Mouse (Mus musculus): ENCODE measurements around the gene Brpf1. TPM values are rescaled to one million over a fixed set of nuclear protein-coding genes. Genes with fewer than 3 reads are reported as not detected.

Gene Brpf1
- polyA plus RNA-seq (2014; fragmentation: Illumina TruSeq; extraction: RNeasy Lipid Tissue Mini Kit (QIAGEN cat#74804); ENCODE audit: low read depth, low replicate concordance) = 11.4 TPM

DNA sequence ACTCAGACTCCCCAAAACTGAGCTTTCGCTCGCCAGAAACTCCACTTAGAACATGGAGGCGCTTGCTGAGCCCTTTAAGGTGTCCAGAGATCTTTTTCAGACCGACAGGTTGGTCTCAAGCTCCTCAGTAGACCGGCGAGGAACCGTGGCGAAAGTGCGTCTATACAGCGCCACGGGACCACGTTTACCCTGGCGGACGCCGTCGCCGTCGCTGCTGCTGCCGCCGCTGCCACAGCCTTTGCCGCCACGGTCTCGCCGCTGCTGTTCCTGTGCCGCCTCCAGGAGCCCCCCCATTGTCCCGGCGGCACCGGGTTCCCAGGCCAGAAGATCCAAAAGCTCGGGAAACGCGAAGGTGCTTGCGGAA, at the start of gene Brpf1:
Brpf1 (plus strand) TSS at position 152 of the 364 bp plus-strand sequence.

DNA sequence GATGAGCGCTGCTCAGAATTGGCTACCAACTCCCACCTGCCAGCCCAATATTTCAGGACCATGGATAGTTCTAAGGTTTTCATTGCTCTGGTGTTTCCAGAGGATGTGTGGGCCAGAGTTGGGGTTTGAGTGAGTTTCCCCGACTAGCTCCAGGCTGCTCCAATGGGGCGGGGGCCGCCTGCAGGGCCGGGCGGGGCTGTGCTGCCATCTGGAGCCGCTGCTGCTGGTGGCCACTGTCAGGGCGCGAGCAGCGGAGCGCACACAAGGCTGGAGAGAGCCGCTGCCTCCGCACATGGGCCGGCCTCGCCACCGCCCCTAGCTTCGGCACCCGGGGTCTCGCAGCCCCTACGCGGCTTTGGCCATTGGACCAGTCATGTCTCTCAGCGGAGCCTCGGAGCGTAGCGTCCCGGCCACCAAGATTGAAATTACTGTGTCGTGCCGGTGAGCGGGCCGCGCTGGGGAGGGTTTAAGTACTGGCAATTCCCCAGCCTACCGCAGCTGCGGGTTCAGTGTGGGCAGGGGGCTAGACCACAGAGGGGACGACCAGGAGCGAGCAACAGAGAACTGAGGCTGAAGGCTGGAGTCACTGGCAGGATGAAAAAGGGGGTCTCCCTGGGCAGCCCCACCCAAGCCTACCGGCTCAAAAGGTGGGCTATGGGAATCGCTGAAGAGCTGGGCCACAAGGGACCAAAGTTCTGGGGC, 24.7 kb upstream of the Brpf1 start, which contains the start of gene Cpne9:
Cpne9 (plus strand) TSS at position 207 of the 702 bp plus-strand sequence.

DNA sequence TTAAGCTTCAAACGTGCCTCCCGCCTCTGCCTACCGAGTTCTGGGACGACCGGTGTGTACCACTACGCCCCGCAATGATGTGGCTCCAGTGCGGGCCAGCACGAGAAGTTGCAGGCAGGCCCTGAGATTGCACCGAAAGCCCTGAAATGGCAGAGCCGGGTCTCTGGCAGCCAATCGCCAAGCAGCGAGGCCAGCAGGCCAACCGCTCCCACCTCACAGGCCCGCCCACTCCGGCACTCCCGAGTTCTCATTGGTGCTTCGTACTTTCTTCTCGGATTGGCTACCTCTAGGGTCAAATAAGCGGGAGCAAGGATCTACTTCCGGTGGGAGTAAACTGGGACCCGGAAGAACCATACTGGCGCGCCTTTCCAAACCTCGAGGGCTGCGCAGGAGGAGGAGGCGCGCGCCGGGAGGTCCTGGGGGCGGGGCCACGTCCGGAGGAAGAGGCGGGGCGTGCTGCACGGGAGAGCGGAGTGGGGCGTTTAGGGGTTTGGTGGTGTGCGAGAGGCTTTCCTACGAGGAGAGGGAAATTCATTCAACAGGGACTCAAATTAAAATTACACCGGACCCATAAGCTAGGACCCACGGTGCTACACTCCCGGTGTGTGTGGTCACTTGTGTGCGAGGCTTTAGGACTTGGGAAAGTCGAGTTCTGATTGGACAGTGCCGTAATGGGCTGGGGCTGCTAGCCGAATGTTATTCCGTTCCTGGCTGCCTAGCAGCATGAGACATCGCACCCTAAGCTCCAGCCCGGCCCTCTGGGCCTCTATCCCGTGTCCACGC, 19.8 kb downstream of the Brpf1 start, which contains the start of gene Ogg1:
Ogg1 (plus strand) TSS at position 440 of the 783 bp plus-strand sequence.

DNA sequence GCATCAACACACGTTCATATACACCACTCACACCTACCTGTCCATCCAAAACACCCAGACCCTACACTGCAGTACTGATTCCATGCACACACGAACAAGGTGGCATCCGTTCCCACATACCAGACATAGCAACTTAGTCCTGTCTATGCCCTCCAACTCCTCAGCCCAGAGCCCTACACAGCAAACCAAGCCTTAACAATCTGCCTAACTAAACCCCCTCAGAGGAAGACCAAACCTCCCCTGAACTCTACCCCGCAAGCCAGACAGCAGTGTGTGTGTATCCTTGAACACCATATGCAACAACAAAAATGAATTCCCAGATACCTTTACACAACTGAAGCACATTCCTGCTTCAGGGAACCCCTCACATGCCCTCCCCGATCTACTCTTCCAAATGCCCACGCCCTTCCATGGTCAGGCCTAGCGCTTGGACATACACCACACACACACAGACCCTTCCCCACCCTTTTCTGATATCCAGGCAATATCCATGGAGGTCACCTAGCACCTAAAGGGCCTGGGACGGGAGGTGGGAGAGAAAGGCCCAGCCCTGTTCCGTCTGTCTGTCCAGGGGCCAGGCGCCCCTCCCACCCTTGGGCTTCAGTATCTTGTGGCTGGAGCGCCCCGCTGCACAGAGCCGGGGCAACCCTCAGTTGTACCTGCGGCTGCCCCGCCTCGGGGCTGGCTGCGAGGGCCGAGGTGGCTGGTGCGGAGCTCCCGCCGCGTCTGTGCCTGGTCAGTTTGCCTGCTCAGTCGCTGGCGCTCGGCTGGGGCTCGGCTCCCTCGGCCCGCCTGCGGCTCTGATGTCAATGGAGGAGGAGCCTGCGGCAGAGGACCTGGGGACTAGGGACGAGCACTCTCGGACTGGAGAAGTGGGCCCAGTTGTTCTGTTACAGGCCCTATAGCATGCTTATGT, 36.5 kb downstream of the Brpf1 start, which contains the start of gene Camk1:
Camk1 (minus strand) TSS at position 808 of the 916 bp plus-strand sequence.

Other genes with a start within 250 kb of the Brpf1 start
- gene Setd5, start 229.8 kb upstream of the Brpf1 start, polyA plus RNA-seq (2014; fragmentation: Illumina TruSeq; extraction: RNeasy Lipid Tissue Mini Kit (QIAGEN cat#74804); ENCODE audit: low read depth, low replicate concordance) = 25.1 TPM
- gene Lhfpl4, start 111.8 kb upstream of the Brpf1 start, polyA plus RNA-seq (2014; fragmentation: Illumina TruSeq; extraction: RNeasy Lipid Tissue Mini Kit (QIAGEN cat#74804); ENCODE audit: low read depth, low replicate concordance) = 0.34 TPM
- 16.7 TPM for gene Mtmr14, start 69.3 kb upstream of the Brpf1 start, polyA plus RNA-seq (2014; fragmentation: Illumina TruSeq; extraction: RNeasy Lipid Tissue Mini Kit (QIAGEN cat#74804); ENCODE audit: low read depth, low replicate concordance)
- gene Cpne9, start 24.8 kb upstream of the Brpf1 start, polyA plus RNA-seq (2014; fragmentation: Illumina TruSeq; extraction: RNeasy Lipid Tissue Mini Kit (QIAGEN cat#74804); ENCODE audit: low read depth, low replicate concordance) = not detected
- 6.3 TPM for gene Ogg1, start 19.8 kb downstream of the Brpf1 start, polyA plus RNA-seq (2014; fragmentation: Illumina TruSeq; extraction: RNeasy Lipid Tissue Mini Kit (QIAGEN cat#74804); ENCODE audit: low read depth, low replicate concordance)
- 81.4 TPM for gene Camk1, start 36.8 kb downstream of the Brpf1 start, polyA plus RNA-seq (2014; fragmentation: Illumina TruSeq; extraction: RNeasy Lipid Tissue Mini Kit (QIAGEN cat#74804); ENCODE audit: low read depth, low replicate concordance)
- gene Tada3, start 70.7 kb downstream of the Brpf1 start, polyA plus RNA-seq (2014; fragmentation: Illumina TruSeq; extraction: RNeasy Lipid Tissue Mini Kit (QIAGEN cat#74804); ENCODE audit: low read depth, low replicate concordance) = 20.5 TPM
- 57.4 TPM for gene Arpc4, start 71.0 kb downstream of the Brpf1 start, polyA plus RNA-seq (2014; fragmentation: Illumina TruSeq; extraction: RNeasy Lipid Tissue Mini Kit (QIAGEN cat#74804); ENCODE audit: low read depth, low replicate concordance)
- gene Ttll3, start 82.1 kb downstream of the Brpf1 start, polyA plus RNA-seq (2014; fragmentation: Illumina TruSeq; extraction: RNeasy Lipid Tissue Mini Kit (QIAGEN cat#74804); ENCODE audit: low read depth, low replicate concordance) = 2.0 TPM
- gene Rpusd3, start 112.2 kb downstream of the Brpf1 start, polyA plus RNA-seq (2014; fragmentation: Illumina TruSeq; extraction: RNeasy Lipid Tissue Mini Kit (QIAGEN cat#74804); ENCODE audit: low read depth, low replicate concordance) = 8.7 TPM
- 18.2 TPM for gene Cidec, start 128.6 kb downstream of the Brpf1 start, polyA plus RNA-seq (2014; fragmentation: Illumina TruSeq; extraction: RNeasy Lipid Tissue Mini Kit (QIAGEN cat#74804); ENCODE audit: low read depth, low replicate concordance)
- 31.3 TPM for gene Jagn1, start 135.4 kb downstream of the Brpf1 start, polyA plus RNA-seq (2014; fragmentation: Illumina TruSeq; extraction: RNeasy Lipid Tissue Mini Kit (QIAGEN cat#74804); ENCODE audit: low read depth, low replicate concordance)
- 1.0 TPM for gene Il17re, start 151.3 kb downstream of the Brpf1 start, polyA plus RNA-seq (2014; fragmentation: Illumina TruSeq; extraction: RNeasy Lipid Tissue Mini Kit (QIAGEN cat#74804); ENCODE audit: low read depth, low replicate concordance)
- 9.2 TPM for gene Il17rc, start 164.3 kb downstream of the Brpf1 start, polyA plus RNA-seq (2014; fragmentation: Illumina TruSeq; extraction: RNeasy Lipid Tissue Mini Kit (QIAGEN cat#74804); ENCODE audit: low read depth, low replicate concordance)
- 37.7 TPM for gene Creld1, start 176.2 kb downstream of the Brpf1 start, polyA plus RNA-seq (2014; fragmentation: Illumina TruSeq; extraction: RNeasy Lipid Tissue Mini Kit (QIAGEN cat#74804); ENCODE audit: low read depth, low replicate concordance)
- gene Prrt3, start 194.8 kb downstream of the Brpf1 start, polyA plus RNA-seq (2014; fragmentation: Illumina TruSeq; extraction: RNeasy Lipid Tissue Mini Kit (QIAGEN cat#74804); ENCODE audit: low read depth, low replicate concordance) = not detected
- gene Emc3, start 224.5 kb downstream of the Brpf1 start, polyA plus RNA-seq (2014; fragmentation: Illumina TruSeq; extraction: RNeasy Lipid Tissue Mini Kit (QIAGEN cat#74804); ENCODE audit: low read depth, low replicate concordance) = 70.3 TPM
- gene Fancd2, start 224.5 kb downstream of the Brpf1 start, polyA plus RNA-seq (2014; fragmentation: Illumina TruSeq; extraction: RNeasy Lipid Tissue Mini Kit (QIAGEN cat#74804); ENCODE audit: low read depth, low replicate concordance) = 0.08 TPM

Data from heart, adult 10 weeks (tissue).